Comparison of ENCODE assay signal across 13 mouse cellular contexts in the genomic region with DNA sequence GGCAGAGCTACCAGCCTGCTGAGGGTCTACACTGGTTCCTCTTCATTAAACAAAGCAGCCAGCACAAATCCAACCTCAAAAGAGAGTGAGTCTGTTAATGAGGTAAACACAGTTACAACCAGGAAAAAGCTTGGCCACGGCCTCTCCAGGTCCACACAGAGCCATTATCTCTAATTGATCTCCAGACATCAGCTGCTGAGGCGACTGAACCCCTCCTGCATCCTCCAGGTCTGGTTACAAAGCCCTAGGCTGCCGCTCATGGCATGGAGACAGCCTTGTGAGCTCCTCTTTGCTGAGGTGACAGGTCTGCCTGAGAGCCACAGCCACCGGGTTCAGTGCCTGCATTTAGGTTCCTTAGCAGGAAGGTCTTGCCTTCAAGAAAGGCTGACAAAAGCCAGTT. TPM values are rescaled to one million over a fixed set of nuclear protein-coding genes. Genes with fewer than 3 reads are reported as not detected.
DNase-seq lines count a peak whose midpoint lies in the region; ATAC-seq lines count a peak whose summit lies in the region.
"Had no signal": no experiment of that assay in that cellular context is flagged by ENCODE, and none has a peak within 500 bp of the region (broad histone marks: within the 10 kb centered on the region; RNA-seq: fewer than 3 reads in every experiment).

No protein-coding gene starts in this region.

- no peak overlapping the region for H3K4me2 ChIP-seq in kidney, embryonic 14.5 days (replicated peaks; ENCODE audit: low read depth, low read length)
- no peak overlapping the region for H3K4me2 ChIP-seq in embryonic facial prominence, embryonic 14.5 days (ENCODE audit: low read depth, low read length)
- H3K4me2 ChIP-seq in hindbrain, embryonic 13.5 days: no peak overlapping the region
- H3K4me2 ChIP-seq in neural tube, embryonic 12.5 days (replicated peaks): no peak overlapping the region

- no peaks in the 10 kb centered on the region for H3K9me3 ChIP-seq in kidney, embryonic 14.5 days (ENCODE audit: control insufficient read depth, low read length)
- no peaks in the 10 kb centered on the region for H3K9me3 ChIP-seq in embryonic facial prominence, embryonic 14.5 days (ENCODE audit: control insufficient read depth, low read length)
- no peaks in the 10 kb centered on the region for H3K9me3 ChIP-seq in hindbrain, embryonic 13.5 days
- no peaks in the 10 kb centered on the region for H3K9me3 ChIP-seq in neural tube, embryonic 12.5 days

- DNase-seq in kidney, adult 8-10 months: no peak
- DNase-seq in embryonic facial prominence, embryonic 14.5 days (ENCODE audit: low spot score): no peak
- DNase-seq in urinary bladder, postnatal 25 days (ENCODE audit: low spot score): no peak
- no peak for DNase-seq in cerebellum, adult 11-12 months
- DNase-seq: cerebellum, adult 9-11 months; lung, postnatal 14 days; thymus, adult 18-20 months had no signal

- H3K27me3 ChIP-seq in kidney, embryonic 14.5 days (ENCODE audit: control insufficient read depth, insufficient read depth, low read length): no peaks in the 10 kb centered on the region
- no peaks in the 10 kb centered on the region for H3K27me3 ChIP-seq in embryonic facial prominence, embryonic 14.5 days (replicated peaks; ENCODE audit: control insufficient read depth, insufficient read depth, low read length)
- H3K27me3 ChIP-seq in hindbrain, embryonic 13.5 days: no peaks in the 10 kb centered on the region
- H3K27me3 ChIP-seq in neural tube, embryonic 12.5 days (replicated peaks): no peaks in the 10 kb centered on the region

- H3K27ac ChIP-seq in kidney, embryonic 14.5 days (ENCODE audit: low read depth, low read length): peak overlapping the region; percentile 38; the same call in 1 of the 2 replicates
- H3K27ac ChIP-seq in embryonic facial prominence, embryonic 14.5 days (replicated peaks; ENCODE audit: low read depth, low read length): peak overlapping the region; percentile 68
- peak overlapping the region; percentile 87 for H3K27ac ChIP-seq in hindbrain, embryonic 13.5 days
- 0 out of 2 replicates have a peak overlapping the region, but pooled peaks have one; percentile 16 for H3K27ac ChIP-seq in neural tube, embryonic 12.5 days

- H3K4me3 ChIP-seq in kidney, embryonic 14.5 days (ENCODE audit: low read length): no peak overlapping the region
- H3K4me3 ChIP-seq in embryonic facial prominence, embryonic 14.5 days (ENCODE audit: low read depth, low read length): no peak overlapping the region
- no peak overlapping the region for H3K4me3 ChIP-seq in hindbrain, embryonic 13.5 days
- H3K4me3 ChIP-seq in neural tube, embryonic 12.5 days: no peak overlapping the region

- no peak for ATAC-seq in kidney, embryonic 14.5 days (ENCODE audit: low FRiP score, low TSS enrichment)
- ATAC-seq in embryonic facial prominence, embryonic 14.5 days (ENCODE audit: low read depth): peak; percentile 69; the same call in 1 of the 2 replicates
- peak; percentile 40 for ATAC-seq in hindbrain, embryonic 13.5 days (ENCODE audit: low FRiP score)
- ATAC-seq in neural tube, embryonic 12.5 days (ENCODE audit: low FRiP score, low read depth): no peak
- no peak for ATAC-seq in granulocyte monocyte progenitor cell, adult 5-6 weeks (replicated peaks; ENCODE audit: poor library complexity, severe bottlenecking)
- ATAC-seq: activated CD4-positive, CD25-positive, alpha-beta regulatory T cell, adult 4 months had no signal

- WGBS in kidney, embryonic 14.5 days: 19% methylated on average over 4 of the region's 4 CpGs
- WGBS in embryonic facial prominence, embryonic 14.5 days: 22% methylated on average over 4 of the region's 4 CpGs
- WGBS in hindbrain, embryonic 13.5 days: 34% methylated on average over 4 of the region's 4 CpGs
- 26% methylated on average over 4 of the region's 4 CpGs for WGBS in neural tube, embryonic 12.5 days

- no peaks in the 10 kb centered on the region for H3K36me3 ChIP-seq in kidney, embryonic 14.5 days (ENCODE audit: control insufficient read depth, insufficient read depth, low read length)
- no peaks in the 10 kb centered on the region for H3K36me3 ChIP-seq in embryonic facial prominence, embryonic 14.5 days (ENCODE audit: control insufficient read depth, insufficient read depth, low read length)
- H3K36me3 ChIP-seq in hindbrain, embryonic 13.5 days: 0 out of 2 replicates have a peak, but pooled peaks cover 8% of the 10 kb centered on the region
- no peaks in the 10 kb centered on the region for H3K36me3 ChIP-seq in neural tube, embryonic 12.5 days

- no peak overlapping the region; the same call in 1 of the 2 replicates for H3K9ac ChIP-seq in kidney, embryonic 14.5 days (ENCODE audit: low read depth, low read length)
- no peak overlapping the region for H3K9ac ChIP-seq in embryonic facial prominence, embryonic 14.5 days (ENCODE audit: low read depth, low read length)
- H3K9ac ChIP-seq in hindbrain, embryonic 13.5 days: no peak overlapping the region
- H3K9ac ChIP-seq in neural tube, embryonic 12.5 days: no peak overlapping the region

- H3K4me1 ChIP-seq in kidney, embryonic 14.5 days (ENCODE audit: control insufficient read depth, insufficient read depth, low read length): peaks cover 13% of the 10 kb centered on the region
- H3K4me1 ChIP-seq in embryonic facial prominence, embryonic 14.5 days (ENCODE audit: control insufficient read depth, insufficient read depth, low read length): peaks cover 13% of the 10 kb centered on the region
- H3K4me1 ChIP-seq in hindbrain, embryonic 13.5 days (replicated peaks): peaks cover 31% of the 10 kb centered on the region
- H3K4me1 ChIP-seq in neural tube, embryonic 12.5 days: peaks cover 16% of the 10 kb centered on the region

RNA-seq across cellular contexts. Expression of a gene that starts 35.1 kb away (rescaled TPM):
- polyA plus RNA-seq in kidney, embryonic 14.5 days (2014; fragmentation: Nextera tagmentation; extraction: Ambion mirVana): not detected in 2 replicates
- polyA plus RNA-seq in embryonic facial prominence, embryonic 14.5 days (2014; fragmentation: Nextera tagmentation; extraction: Ambion mirVana): not detected in 2 replicates
- not detected in 2 replicates for polyA plus RNA-seq in hindbrain, embryonic 13.5 days (2015; fragmentation: Nextera tagmentation; extraction: Ambion mirVana)
- not detected in 2 replicates for polyA plus RNA-seq in neural tube, embryonic 12.5 days (2016; fragmentation: Nextera tagmentation; extraction: Ambion mirVana)
- total RNA-seq in granulocyte monocyte progenitor cell, adult 5-6 weeks (2014; fragmentation: Nextera tagmentation): not detected in 2 replicates
- not detected in 2 replicates for total RNA-seq in granulocyte monocyte progenitor cell, adult 5-6 weeks (2017)
- total RNA-seq: gastrocnemius, postnatal 14 days had no signal
- polyA plus RNA-seq: activated CD4-positive, CD25-positive, alpha-beta regulatory T cell, adult 4 months had no signal

Comparison
In these comparisons a context has a peak if more than half of its experiments do, and no peak if none do; other contexts are left out.
1. ATAC-seq: peak in embryonic facial prominence, embryonic 14.5 days (single experiment) and hindbrain, embryonic 13.5 days (single experiment); none in kidney, embryonic 14.5 days (single experiment), neural tube, embryonic 12.5 days (single experiment) and granulocyte monocyte progenitor cell, adult 5-6 weeks (single experiment).
2. H3K27ac ChIP-seq: peak in every context shown above with its lines; median percentile 87 in hindbrain, embryonic 13.5 days; 68 in embryonic facial prominence, embryonic 14.5 days; 38 in kidney, embryonic 14.5 days; 16 in neural tube, embryonic 12.5 days.